ENCODE assay signal across 8 mouse cellular contexts in the genomic region with DNA sequence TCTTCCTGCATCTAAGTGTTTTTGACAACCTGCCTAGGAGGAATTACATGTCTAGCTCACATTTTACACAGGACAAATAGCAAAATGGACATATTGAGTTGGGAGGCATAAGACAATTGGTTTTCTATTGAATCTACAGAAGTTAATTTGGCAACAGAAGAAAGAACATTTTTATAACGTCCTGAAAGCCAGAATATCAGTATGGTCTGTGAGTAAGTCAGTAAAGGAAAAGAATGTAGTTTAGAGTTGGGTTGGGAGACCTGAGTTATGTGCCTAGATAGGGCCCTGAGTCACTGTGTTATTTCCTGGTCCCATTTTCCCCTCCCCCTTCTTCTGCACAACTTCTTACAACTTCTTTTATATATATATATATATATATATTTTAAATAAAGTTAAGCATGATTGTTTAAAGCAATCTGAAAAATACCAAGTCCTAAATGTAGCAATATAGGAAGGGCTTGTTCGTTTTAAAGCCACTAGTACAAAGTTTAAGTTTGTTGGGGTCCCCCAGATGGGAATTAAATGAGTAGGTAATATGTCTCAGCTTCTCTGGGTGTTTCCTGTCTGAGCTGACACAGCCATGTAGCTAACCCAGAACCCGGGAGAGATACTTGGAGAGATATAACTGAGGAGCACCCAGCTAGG. TPM values are rescaled to one million over a fixed set of nuclear protein-coding genes. Genes with fewer than 3 reads are reported as not detected.
DNase-seq lines count a peak whose midpoint lies in the region; ATAC-seq and TF ChIP-seq lines count a peak whose summit lies in the region.

No protein-coding gene starts in this region.

- peaks cover 21% of the 10 kb centered on the region for H3K4me1 ChIP-seq in kidney, embryonic 15.5 days
- no peaks in the 10 kb centered on the region for H3K4me1 ChIP-seq in bone marrow, adult 2 months (ENCODE audit: control insufficient read depth, insufficient read depth, low read length)
- peaks cover 16% of the 10 kb centered on the region for H3K4me1 ChIP-seq in midbrain, embryonic 16.5 days (ENCODE audit: control insufficient read depth, insufficient read depth, low read length)

- no peak for TF ChIP-seq POLR2A in bone marrow, adult 2 months (IDR thresholded peaks at IDR 0.05; ENCODE audit: borderline replicate concordance, control insufficient read depth, low read depth, low read length)

- 0 out of 2 replicates have a peak overlapping the region, but pooled peaks have one; percentile 39 for H3K9ac ChIP-seq in kidney, embryonic 15.5 days
- H3K9ac ChIP-seq in midbrain, embryonic 16.5 days (ENCODE audit: low read depth, low read length): no peak overlapping the region

- WGBS in kidney, embryonic 15.5 days: 34% methylated on average over 3 of the region's 3 CpGs
- WGBS in bone marrow, adult 2 months: 6% methylated on average over 3 of the region's 3 CpGs
- 56% methylated on average over 3 of the region's 3 CpGs for WGBS in midbrain, embryonic 16.5 days

- no peaks in the 10 kb centered on the region for H3K36me3 ChIP-seq in kidney, embryonic 15.5 days
- no peaks in the 10 kb centered on the region for H3K36me3 ChIP-seq in midbrain, embryonic 16.5 days (ENCODE audit: control insufficient read depth, insufficient read depth, low read length)

- TF ChIP-seq CTCF in bone marrow, adult 2 months (IDR thresholded peaks at IDR 0.05; ENCODE audit: control insufficient read depth, insufficient read depth, low read length): no peak

- no peak for DNase-seq in kidney, postnatal 4 days
- no peak for DNase-seq in T-cell, adult 2 months (ENCODE audit: low spot score)
- DNase-seq in frontal cortex, adult 2 months (ENCODE audit: extremely low spot score in 1 of 2, low spot score in 1 of 2): no peak
- no peak for DNase-seq in testis, postnatal 14 days (ENCODE audit: low spot score)

- H3K4me3 ChIP-seq in kidney, embryonic 15.5 days (replicated peaks): peak overlapping the region; percentile 45
- peak overlapping the region; percentile 74 for H3K4me3 ChIP-seq in bone marrow, adult 2 months (replicated peaks; ENCODE audit: control insufficient read depth, low read depth, low read length)
- H3K4me3 ChIP-seq in midbrain, embryonic 16.5 days (ENCODE audit: low read depth, low read length): no peak overlapping the region

- peak overlapping the region; percentile 7; the same call in 1 of the 2 replicates for H3K27ac ChIP-seq in kidney, embryonic 15.5 days
- H3K27ac ChIP-seq in bone marrow, adult 2 months (ENCODE audit: control insufficient read depth, insufficient read depth, low read depth, low read length, poor library complexity): peak overlapping the region; percentile 89
- H3K27ac ChIP-seq in midbrain, embryonic 16.5 days (ENCODE audit: low read length): no peak overlapping the region

- H3K9me3 ChIP-seq in kidney, embryonic 15.5 days (replicated peaks): no peaks in the 10 kb centered on the region
- no peaks in the 10 kb centered on the region for H3K9me3 ChIP-seq in midbrain, embryonic 16.5 days (replicated peaks; ENCODE audit: control insufficient read depth, low read length, poor library complexity, severe bottlenecking)

- ATAC-seq in kidney, embryonic 15.5 days (replicated peaks; ENCODE audit: low FRiP score): no peak
- peak; percentile 39 for ATAC-seq in inflammation-experienced regulatory T-cells, adult 6 months
- no peak for ATAC-seq in midbrain, embryonic 16.5 days

- H3K4me2 ChIP-seq in kidney, embryonic 15.5 days: peak overlapping the region; percentile 67
- peak overlapping the region; percentile 59; the same call in 1 of the 2 replicates for H3K4me2 ChIP-seq in midbrain, embryonic 16.5 days (ENCODE audit: low read length)

- H3K27me3 ChIP-seq in kidney, embryonic 15.5 days: no peaks in the 10 kb centered on the region
- H3K27me3 ChIP-seq in midbrain, embryonic 16.5 days (ENCODE audit: control insufficient read depth, insufficient read depth, low read depth, low read length): no peaks in the 10 kb centered on the region; the same call in 1 of the 2 replicates

RNA-seq across cellular contexts. Expression of gene Mrpl45, which starts 6.6 kb away (rescaled TPM):
- polyA plus RNA-seq in kidney, embryonic 15.5 days (2015; fragmentation: Nextera tagmentation; extraction: Ambion mirVana): 52.4 and 54.1 TPM in 2 replicates
- polyA plus RNA-seq in bone marrow, adult 2 months (2011; ENCODE audit: insufficient read depth, insufficient read length, low replicate concordance, missing spikeins): 7.8 and 16.9 TPM in 2 replicates
- 10 to 100 TPM; 39.1 to 45.1 (median 39.1) TPM for polyA plus RNA-seq in inflammation-experienced regulatory T-cells, adult 6 months (2017; shearing (Covaris generic))
- polyA plus RNA-seq in midbrain, embryonic 16.5 days (2015; fragmentation: Nextera tagmentation; extraction: Ambion mirVana): 38.2 and 41.6 TPM in 2 replicates
- polyA plus RNA-seq in frontal cortex, adult 2 months (2012; rRNA removed): 28.9 TPM in 2 replicates

RNA-seq across cellular contexts. Expression of gene Npepps, which starts 28.5 kb away (rescaled TPM):
- 76.9 and 88.5 TPM in 2 replicates for polyA plus RNA-seq in kidney, embryonic 15.5 days (2015; fragmentation: Nextera tagmentation; extraction: Ambion mirVana)
- 15.1 and 41.8 TPM in 2 replicates for polyA plus RNA-seq in bone marrow, adult 2 months (2011; ENCODE audit: insufficient read depth, insufficient read length, low replicate concordance, missing spikeins)
- polyA plus RNA-seq in inflammation-experienced regulatory T-cells, adult 6 months (2017; shearing (Covaris generic)): 10 to 100 TPM; 23.4 to 47.0 (median 45.1) TPM
- 151 and 163 TPM in 2 replicates for polyA plus RNA-seq in midbrain, embryonic 16.5 days (2015; fragmentation: Nextera tagmentation; extraction: Ambion mirVana)
- 82.1 and 103 TPM in 2 replicates for polyA plus RNA-seq in frontal cortex, adult 2 months (2012; rRNA removed)

RNA-seq across cellular contexts. Expression of gene Gpr179, which starts 42.9 kb away (rescaled TPM):
- 0.10 and 0.53 TPM in 2 replicates for polyA plus RNA-seq in kidney, embryonic 15.5 days (2015; fragmentation: Nextera tagmentation; extraction: Ambion mirVana)
- polyA plus RNA-seq in bone marrow, adult 2 months (2011; ENCODE audit: insufficient read depth, insufficient read length, low replicate concordance, missing spikeins): not detected in 2 replicates
- polyA plus RNA-seq in inflammation-experienced regulatory T-cells, adult 6 months (2017; shearing (Covaris generic)): under 1 TPM; 0.18 to 0.37 (median 0.27) TPM
- polyA plus RNA-seq in midbrain, embryonic 16.5 days (2015; fragmentation: Nextera tagmentation; extraction: Ambion mirVana): 0.70 and 0.89 TPM in 2 replicates
- polyA plus RNA-seq in frontal cortex, adult 2 months (2012; rRNA removed): 0.40 and 0.66 TPM in 2 replicates

RNA-seq across cellular contexts. Expression of gene Socs7, which starts 53.4 kb away (rescaled TPM):
- 3.8 and 3.9 TPM in 2 replicates for polyA plus RNA-seq in kidney, embryonic 15.5 days (2015; fragmentation: Nextera tagmentation; extraction: Ambion mirVana)
- 4.3 and 5.2 TPM in 2 replicates for polyA plus RNA-seq in bone marrow, adult 2 months (2011; ENCODE audit: insufficient read depth, insufficient read length, low replicate concordance, missing spikeins)
- polyA plus RNA-seq in inflammation-experienced regulatory T-cells, adult 6 months (2017; shearing (Covaris generic)): 1 to 10 TPM; 5.9 to 8.5 (median 7.9) TPM
- 8.5 and 9.9 TPM in 2 replicates for polyA plus RNA-seq in midbrain, embryonic 16.5 days (2015; fragmentation: Nextera tagmentation; extraction: Ambion mirVana)
- polyA plus RNA-seq in frontal cortex, adult 2 months (2012; rRNA removed): 43.3 and 44.9 TPM in 2 replicates
